Mouse (Mus musculus): ENCODE measurements around the gene Agbl1. TPM values are rescaled to one million over a fixed set of nuclear protein-coding genes. Genes with fewer than 3 reads are reported as not detected.
"Not testable (repeated sequence)": the region's sequence is repeated elsewhere in the genome, so short reads cannot be mapped to it uniquely, and the experiment has no call there.

Gene Agbl1
- total and polyA plus RNA-seq, 3 experiments, result 0.08 to 0.21 (median 0.11) TPM

DNA sequence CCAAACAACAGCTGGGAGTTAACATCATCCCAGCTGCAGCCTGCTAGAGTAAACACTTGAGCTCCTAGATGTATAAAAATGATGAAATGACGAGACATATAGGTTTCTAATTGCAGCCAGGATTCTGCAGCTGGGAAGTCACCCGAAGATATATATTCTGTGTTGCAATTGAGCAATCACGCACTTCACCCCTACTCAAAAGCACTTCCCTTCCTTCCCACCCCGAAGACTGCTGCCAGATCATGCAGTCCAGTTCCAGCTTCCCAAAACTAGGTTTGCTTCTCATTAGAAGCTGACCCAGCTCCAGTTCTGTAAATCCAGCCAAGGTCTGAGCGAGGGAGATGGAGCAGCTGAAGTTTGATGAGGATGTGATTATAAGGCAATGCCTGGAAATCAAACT lies 431.4 kb downstream of the Agbl1 start:
- Histone ChIP-seq H3K9ac (ENCODE audit: low read depth, low read length) (no peak overlapping the region), H3K79me2 (replicated peaks; ENCODE audit: control insufficient read depth, insufficient read depth, low read length) (no peaks in the 10 kb centered on the region), H3K27me3 (ENCODE audit: control insufficient read depth, insufficient read depth, low read length) (no peaks in the 10 kb centered on the region), H3K27ac (no peak overlapping the region), H3K4me1 (ENCODE audit: control insufficient read depth, insufficient read depth, low read length) (no peaks in the 10 kb centered on the region; the same call in 1 of the 2 replicates), H3K4me3 (no peak overlapping the region), H3K36me3 (ENCODE audit: control insufficient read depth, insufficient read depth, low read length) (no peaks in the 10 kb centered on the region)
- 61% methylated on average over 5 of the region's 5 CpGs for WGBS
- DNase-seq, result peak; percentile 38 to 56
- intact Hi-C loops (cut with DNase I), result no loop called here
- no peak for TF ChIP-seq CTCF (IDR thresholded peaks at IDR 0.05)
- no peak for TF ChIP-seq POLR2A (IDR thresholded peaks at IDR 0.05; ENCODE audit: insufficient read depth, low read depth, low read length)
- TF ChIP-seq EP300 (IDR thresholded peaks at IDR 0.05; ENCODE audit: insufficient read depth, low read depth, low read length), result no peak

DNA sequence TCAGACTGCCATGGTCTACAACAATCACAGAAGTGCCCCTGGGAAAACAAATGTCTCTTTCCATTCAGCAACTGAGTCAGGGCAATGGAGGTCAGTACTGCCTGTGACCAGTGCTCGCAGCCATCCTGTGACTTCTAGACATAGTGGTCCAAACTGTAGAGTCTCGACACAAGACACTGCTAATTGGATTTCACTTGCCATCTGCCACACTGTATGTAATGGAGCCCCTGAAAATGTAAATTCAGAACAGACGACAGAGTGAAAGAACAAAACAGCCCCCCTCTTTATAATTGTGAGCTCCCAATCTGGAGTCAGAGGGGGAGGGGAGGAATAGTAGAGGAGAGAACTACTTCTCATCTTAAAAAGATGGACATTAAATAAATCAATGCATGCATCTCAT lies 445.2 kb downstream of the Agbl1 start:
- Histone ChIP-seq H3K4me3 (no peak overlapping the region), H3K27me3 (ENCODE audit: control insufficient read depth, insufficient read depth, low read length) (no peaks in the 10 kb centered on the region), H3K4me1 (ENCODE audit: control insufficient read depth, insufficient read depth, low read length) (no peaks in the 10 kb centered on the region), H3K79me2 (replicated peaks; ENCODE audit: control insufficient read depth, insufficient read depth, low read length) (no peaks in the 10 kb centered on the region), H3K9ac (ENCODE audit: low read depth, low read length) (no peak overlapping the region), H3K27ac (no peak overlapping the region), H3K36me3 (ENCODE audit: control insufficient read depth, insufficient read depth, low read length) (no peaks in the 10 kb centered on the region)
- 72% methylated on average over 3 of the region's 3 CpGs for WGBS
- TF ChIP-seq CTCF (IDR thresholded peaks at IDR 0.05), result no peak
- TF ChIP-seq POLR2A (IDR thresholded peaks at IDR 0.05; ENCODE audit: insufficient read depth, low read depth, low read length), result no peak
- TF ChIP-seq EP300 (IDR thresholded peaks at IDR 0.05; ENCODE audit: insufficient read depth, low read depth, low read length), result no peak
- intact Hi-C loops (cut with DNase I), result no loop called here
- DNase-seq, result no peak

DNA sequence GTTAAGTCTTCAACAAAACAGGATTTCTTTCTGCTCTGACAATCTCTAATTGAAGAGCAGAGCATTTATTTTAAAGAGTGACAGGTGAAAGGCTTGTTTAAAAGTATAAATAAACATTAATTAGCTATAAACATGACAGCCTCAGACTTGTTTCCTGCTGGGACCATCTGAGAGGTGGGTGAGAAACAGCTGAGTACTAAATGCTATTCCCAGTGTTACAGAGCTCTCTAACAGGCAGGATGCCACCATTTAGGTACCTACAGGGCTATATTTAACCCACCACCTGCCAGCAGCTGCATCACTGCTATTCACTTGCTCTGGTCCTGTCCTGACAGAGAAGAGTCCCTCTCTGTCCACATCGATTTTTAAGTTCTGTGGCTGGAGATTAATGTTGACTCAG lies 471.5 kb downstream of the Agbl1 start:
- Histone ChIP-seq H3K79me2 (replicated peaks; ENCODE audit: control insufficient read depth, insufficient read depth, low read length) (no peaks in the 10 kb centered on the region), H3K27ac (no peak overlapping the region), H3K36me3 (ENCODE audit: control insufficient read depth, insufficient read depth, low read length) (no peaks in the 10 kb centered on the region), H3K9ac (ENCODE audit: low read depth, low read length) (no peak overlapping the region), H3K27me3 (ENCODE audit: control insufficient read depth, insufficient read depth, low read length) (no peaks in the 10 kb centered on the region), H3K4me3 (no peak overlapping the region), H3K4me1 (ENCODE audit: control insufficient read depth, insufficient read depth, low read length) (no peaks in the 10 kb centered on the region)
- intact Hi-C loops (cut with DNase I), result loop anchor here (5.0 kb wide), 1 partner anchor 51 kb away; no protein-coding TSS in a partner anchor
- no peak for DNase-seq
- no peak for TF ChIP-seq POLR2A (IDR thresholded peaks at IDR 0.05; ENCODE audit: insufficient read depth, low read depth, low read length)
- TF ChIP-seq CTCF (IDR thresholded peaks at IDR 0.05), result no peak
- no peak for TF ChIP-seq EP300 (IDR thresholded peaks at IDR 0.05; ENCODE audit: insufficient read depth, low read depth, low read length)
- WGBS, result 48% methylated on average over 1 of the region's 1 CpGs

DNA sequence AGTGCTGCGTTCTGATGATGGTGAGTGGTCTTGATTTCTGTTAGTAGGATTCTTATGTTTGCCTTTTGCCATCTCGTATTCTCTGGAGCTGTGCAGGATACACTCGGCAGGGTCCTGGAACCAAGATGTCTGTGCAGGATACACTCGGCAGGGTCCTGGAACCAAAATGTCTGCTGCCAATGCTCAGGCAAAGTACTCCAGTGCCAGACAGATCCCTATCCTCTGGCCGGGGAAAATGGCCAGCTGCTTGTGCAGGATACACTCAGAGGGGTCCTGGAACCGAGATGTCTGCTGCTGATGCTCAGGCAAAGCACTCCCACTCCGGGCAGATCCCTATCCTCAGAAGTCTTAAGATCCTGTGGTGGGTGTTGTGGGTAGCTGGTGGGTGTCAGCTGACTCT lies 502.5 kb downstream of the Agbl1 start:
- intact Hi-C loops (cut with DNase I); H3K9ac ChIP-seq (ENCODE audit: low read depth, low read length); H3K4me3 ChIP-seq; H3K27me3 ChIP-seq (ENCODE audit: control insufficient read depth, insufficient read depth, low read length); H3K4me1 ChIP-seq (ENCODE audit: control insufficient read depth, insufficient read depth, low read length); DNase-seq; H3K27ac ChIP-seq; H3K36me3 ChIP-seq (ENCODE audit: control insufficient read depth, insufficient read depth, low read length); H3K79me2 ChIP-seq (replicated peaks; ENCODE audit: control insufficient read depth, insufficient read depth, low read length): not testable (repeated sequence)
- WGBS, result 83% methylated on average over 7 of the region's 7 CpGs

DNA sequence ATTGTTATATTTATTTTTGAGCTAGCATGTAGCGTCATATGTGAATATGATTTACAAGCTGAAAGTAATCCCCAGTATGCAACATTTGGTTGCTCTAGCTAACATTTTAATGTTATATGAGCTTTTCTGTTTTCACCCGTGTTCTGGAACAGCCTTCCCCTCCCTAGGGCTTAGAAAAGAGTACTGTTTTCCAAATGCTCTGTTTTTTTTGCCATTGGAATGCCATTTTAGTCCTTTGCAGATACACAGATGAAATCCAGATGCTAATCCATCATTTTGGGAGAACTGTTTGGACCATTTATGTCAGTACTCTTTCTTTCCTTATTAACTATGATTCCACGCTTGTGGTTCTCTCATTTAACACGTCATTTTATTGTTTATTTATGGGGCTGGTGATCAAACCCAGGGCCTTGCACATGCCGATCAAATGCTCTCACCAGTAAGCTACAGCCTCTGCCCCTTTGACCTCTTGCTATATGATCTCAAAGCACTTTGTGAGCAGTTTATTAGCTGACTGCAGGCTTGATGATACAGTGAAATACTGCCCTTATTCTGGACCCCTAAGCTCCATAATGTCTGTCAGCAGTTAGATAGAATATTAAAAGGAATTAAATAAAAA lies 547.7 kb downstream of the Agbl1 start:
- H3K9ac ChIP-seq (ENCODE audit: low read depth, low read length), result no peak overlapping the region
- DNase-seq, result no peak
- no peaks in the 10 kb centered on the region for H3K79me2 ChIP-seq (replicated peaks; ENCODE audit: control insufficient read depth, insufficient read depth, low read length)
- H3K27me3 ChIP-seq (ENCODE audit: control insufficient read depth, insufficient read depth, low read length), result no peaks in the 10 kb centered on the region
- no peaks in the 10 kb centered on the region for H3K36me3 ChIP-seq (ENCODE audit: control insufficient read depth, insufficient read depth, low read length)
- WGBS, result 39% methylated on average over 5 of the region's 5 CpGs
- H3K4me1 ChIP-seq (ENCODE audit: control insufficient read depth, insufficient read depth, low read length), result no peaks in the 10 kb centered on the region; the same call in 1 of the 2 replicates
- intact Hi-C loops (cut with DNase I), result no loop called here
- no peak overlapping the region for H3K4me3 ChIP-seq
- peak overlapping the region; percentile 13; the same call in 1 of the 2 replicates for H3K27ac ChIP-seq
- no peak for TF ChIP-seq EP300 (IDR thresholded peaks at IDR 0.05; ENCODE audit: insufficient read depth, low read depth, low read length)
- no peak for TF ChIP-seq CTCF (IDR thresholded peaks at IDR 0.05)
- no peak for TF ChIP-seq POLR2A (IDR thresholded peaks at IDR 0.05; ENCODE audit: insufficient read depth, low read depth, low read length)

DNA sequence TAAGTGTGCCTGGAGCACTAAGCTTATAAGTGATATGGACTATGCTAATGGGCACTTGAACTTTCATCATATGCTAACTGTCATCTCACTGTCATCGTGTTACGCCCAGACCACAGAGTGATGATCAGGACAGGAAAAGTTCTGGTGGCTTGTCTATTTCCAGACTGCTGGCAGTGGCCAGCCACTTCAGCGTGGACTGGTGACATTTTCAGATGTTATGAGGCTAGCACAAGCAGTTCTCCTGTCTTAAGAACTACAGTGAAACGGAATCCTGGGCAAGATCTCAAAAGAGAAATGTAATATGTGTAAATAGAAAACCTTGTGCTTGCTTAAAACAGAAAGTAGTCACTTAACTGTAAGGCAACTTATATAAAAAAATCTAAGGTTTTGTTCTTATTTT lies 550.8 kb downstream of the Agbl1 start:
- Histone ChIP-seq H3K4me1 (ENCODE audit: control insufficient read depth, insufficient read depth, low read length) (no peaks in the 10 kb centered on the region; the same call in 1 of the 2 replicates), H3K4me3 (no peak overlapping the region)
- 51% methylated on average over 4 of the region's 4 CpGs for WGBS

More for the DNA sequence above, 550.8 kb downstream of the Agbl1 start:
- DNase-seq, result no peak
- intact Hi-C loops (cut with DNase I), result no loop called here
- Histone ChIP-seq H3K27ac (no peak overlapping the region), H3K79me2 (replicated peaks; ENCODE audit: control insufficient read depth, insufficient read depth, low read length) (no peaks in the 10 kb centered on the region), H3K36me3 (ENCODE audit: control insufficient read depth, insufficient read depth, low read length) (no peaks in the 10 kb centered on the region), H3K27me3 (ENCODE audit: control insufficient read depth, insufficient read depth, low read length) (no peaks in the 10 kb centered on the region), H3K9ac (ENCODE audit: low read depth, low read length) (no peak overlapping the region)
- no peak for TF ChIP-seq POLR2A (IDR thresholded peaks at IDR 0.05; ENCODE audit: insufficient read depth, low read depth, low read length)
- no peak for TF ChIP-seq EP300 (IDR thresholded peaks at IDR 0.05; ENCODE audit: insufficient read depth, low read depth, low read length)
- TF ChIP-seq CTCF (IDR thresholded peaks at IDR 0.05), result no peak
